Mouse (Mus musculus) gastrocnemius, adult 18-20 months (tissue): ENCODE measurements at regions not wholly inside any gene's neighbourhood (a gene's known extent, or its start where the extent isn't known, plus 50 kb on each side); places are given as distances from the start of the nearest gene placed in this dataset.

ENCODE experiments used
- DNase-seq: peaks from one replicate; pipeline ENCODE4 v3.0.0; 2021; ENCODE audit warnings: low spot score

DNA sequence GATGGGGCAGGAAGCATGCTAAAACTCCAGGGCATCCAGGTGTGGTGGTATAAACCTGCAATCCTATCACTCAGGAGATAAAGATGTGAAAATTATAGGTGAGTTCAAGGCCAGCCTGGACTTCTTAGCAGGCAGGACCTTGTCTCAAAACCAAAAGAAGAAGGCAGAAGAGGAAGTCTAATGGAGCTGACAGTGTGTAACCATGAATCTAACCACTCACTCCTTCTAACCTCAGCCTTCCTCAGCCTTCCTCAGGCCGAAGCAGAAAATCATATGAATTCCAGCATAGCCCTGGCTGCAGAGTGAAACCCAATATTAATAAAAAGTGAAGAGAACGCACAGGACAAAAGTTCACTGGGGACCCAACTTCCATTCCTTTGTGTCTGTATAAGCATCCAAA is 128.2 kb upstream of the Jarid2 start:
- no peak for DNase-seq

DNA sequence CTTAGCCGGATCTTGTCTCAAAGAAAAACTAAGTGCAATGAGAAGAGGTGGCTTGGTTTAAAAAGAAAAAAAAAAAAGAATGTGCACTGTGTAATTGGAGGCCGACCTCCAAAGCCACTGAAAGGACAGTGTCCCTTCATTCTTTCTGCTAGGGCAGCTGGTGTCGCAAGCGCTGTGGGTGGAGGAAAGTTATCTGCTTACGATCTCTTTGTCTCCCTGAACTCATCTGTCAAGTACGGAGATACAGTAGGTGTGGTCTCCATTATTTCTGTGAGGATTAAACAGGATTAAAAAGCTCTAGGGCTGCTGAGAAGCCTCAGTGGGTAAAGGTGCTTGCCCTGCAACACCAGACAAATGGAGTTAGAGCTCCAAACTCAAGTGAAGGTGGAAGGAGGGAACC is 126.6 kb upstream of the Jarid2 start:
- DNase-seq = no peak

DNA sequence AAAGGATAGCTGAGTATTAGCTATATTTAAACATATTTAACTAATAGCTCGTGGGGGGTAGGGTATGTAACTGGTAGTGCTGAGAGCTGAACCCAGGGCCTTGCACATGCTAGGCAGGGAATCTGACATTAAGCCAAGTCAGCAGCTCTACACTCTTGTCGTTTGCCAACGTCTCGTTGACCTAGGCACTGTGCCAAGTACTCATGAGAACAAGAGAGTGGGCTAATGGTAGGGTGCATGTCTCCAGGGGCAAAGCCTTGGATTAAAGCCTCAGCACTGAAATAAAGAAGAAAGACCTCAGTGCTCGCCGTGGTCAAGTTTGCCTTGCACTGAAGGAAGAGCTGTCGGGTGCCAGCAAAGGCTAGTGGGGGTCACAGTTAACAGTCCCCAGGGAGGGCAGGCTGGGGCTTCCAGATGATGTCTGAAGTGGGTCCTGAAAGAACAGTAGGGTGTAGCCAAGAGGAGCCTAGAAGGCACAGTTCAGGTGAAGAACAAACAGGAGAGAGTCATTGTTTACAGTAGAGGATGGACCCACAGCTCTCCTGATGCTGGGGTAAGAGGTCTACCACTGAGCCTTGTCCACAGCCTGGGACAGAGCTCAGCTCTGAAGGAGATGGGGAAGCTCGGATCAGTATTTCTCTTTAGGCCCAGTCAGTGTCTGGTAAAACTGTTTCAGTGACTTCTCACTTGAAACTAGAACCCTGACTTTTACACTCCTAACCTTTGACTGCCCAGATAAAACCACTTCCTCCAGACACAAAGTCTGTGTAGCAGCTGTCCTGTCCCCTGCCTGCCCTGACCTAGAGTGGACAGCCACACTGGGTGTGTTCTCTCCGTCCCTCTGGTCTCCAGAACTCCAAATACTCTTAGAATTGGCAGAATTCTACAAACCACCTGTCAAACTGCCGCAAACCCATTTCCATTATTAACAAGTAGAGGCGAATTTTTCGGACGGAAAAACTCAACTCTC is 121.7 kb upstream of the Jarid2 start:
- DNase-seq = no peak

DNA sequence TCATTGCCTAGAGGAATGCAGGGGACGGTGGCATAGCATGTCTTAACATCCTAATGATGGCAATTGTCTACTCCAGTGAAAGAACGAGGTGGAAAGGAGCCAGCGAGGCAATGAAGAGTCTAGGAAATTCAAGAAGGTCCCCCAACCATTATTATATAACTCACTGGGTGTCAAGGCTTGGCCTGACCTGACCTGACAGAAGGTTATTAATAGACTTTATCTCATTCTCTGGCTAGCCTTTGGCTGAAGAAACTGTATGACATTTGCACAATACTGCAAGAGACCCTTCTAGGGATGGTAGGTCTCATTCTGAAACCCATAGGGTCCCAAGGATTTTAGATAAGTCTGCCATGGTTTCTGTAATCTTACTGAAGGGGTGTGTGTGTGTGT is 121.0 kb upstream of the Jarid2 start:
- DNase-seq = peak; percentile 11

DNA sequence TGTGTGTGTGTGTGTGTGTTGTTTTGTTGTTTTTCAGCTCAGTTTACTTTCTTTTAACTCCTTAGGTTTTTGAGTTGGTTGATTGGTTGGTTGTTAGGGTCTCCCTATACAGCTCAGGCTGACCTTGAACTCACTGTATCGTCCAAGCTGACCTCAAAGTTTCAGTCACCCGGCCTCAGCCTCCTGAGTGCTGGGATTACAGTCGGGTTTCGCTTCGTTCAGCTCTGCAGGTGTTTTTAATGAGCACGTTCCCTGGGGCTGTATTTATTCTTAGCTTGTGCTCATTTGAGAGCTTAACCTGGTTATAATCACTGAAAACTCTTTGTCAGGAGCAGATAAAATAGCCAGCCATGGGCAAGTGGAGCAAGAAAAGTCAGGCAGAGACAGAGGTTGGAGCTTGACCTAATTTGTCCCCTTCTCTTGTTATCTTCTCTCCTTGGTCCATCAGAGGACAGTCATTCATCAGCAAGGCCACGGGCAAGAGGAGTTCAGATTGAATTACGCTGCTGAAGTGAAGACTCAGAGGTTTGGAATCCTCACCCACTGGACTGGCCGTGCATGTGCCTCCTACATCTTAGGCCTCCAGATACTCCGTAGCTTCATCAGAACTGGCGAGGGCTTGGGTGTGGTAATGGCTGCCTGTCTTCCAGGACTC is 120.5 kb upstream of the Jarid2 start:
- DNase-seq = peak; percentile 27

DNA sequence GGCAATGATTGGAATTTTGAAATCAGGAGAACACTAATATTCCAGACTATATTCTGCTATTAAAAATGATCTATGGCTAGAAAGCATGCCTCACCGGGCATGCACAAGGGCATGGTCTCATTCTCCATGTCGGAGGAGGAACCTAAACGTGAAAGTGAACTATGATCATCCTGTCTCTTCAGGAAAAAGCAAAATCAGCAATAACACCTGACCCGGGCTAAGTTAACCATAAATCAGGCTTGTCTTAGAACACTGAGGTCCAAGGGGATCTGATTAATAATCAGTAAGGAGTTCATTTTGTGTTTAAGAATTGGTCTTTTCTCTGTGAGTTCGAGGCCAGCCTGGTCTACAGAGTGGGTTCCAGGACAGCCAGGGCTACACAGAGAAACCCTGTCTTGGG is 119.7 kb upstream of the Jarid2 start:
- DNase-seq = no peak

DNA sequence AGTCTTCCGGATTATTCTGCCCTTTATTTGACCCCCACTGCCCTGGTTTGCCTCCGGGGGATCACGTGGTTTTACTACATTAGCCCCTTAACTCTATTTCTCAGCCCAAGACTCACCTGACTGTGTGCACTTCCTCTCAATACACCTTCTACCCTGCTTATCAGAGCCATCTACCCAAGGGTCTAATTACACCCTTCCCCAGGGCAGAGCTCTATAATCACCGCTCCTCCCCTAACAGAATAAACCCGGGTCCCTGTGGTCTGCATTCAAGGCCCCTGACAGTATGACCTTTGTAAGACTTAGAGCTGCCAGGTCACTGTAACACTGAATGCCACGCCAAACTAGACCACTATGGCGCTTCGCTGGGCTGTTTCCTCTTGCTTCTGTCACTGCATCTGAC is 113.6 kb upstream of the Jarid2 start:
- DNase-seq = no peak

DNA sequence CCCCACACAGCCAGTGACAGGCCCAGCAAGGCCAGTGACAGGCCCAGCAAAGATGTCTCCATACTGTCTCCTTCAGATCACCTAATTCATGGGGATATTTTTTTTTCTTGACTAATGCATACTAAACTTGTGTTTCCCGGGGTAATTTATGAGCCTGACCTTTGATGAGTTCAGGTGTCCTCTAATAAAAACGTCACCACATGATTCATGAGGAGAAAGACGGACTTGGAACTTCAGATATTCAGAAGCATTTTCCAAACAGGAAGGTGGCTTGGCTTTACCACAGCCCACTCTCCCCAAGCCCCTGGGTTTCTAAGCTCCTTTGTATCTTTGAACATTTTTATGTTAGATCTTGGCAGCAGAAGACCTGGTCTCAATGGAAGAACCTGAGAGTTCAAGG is 110.9 kb upstream of the Jarid2 start:
- no peak for DNase-seq

DNA sequence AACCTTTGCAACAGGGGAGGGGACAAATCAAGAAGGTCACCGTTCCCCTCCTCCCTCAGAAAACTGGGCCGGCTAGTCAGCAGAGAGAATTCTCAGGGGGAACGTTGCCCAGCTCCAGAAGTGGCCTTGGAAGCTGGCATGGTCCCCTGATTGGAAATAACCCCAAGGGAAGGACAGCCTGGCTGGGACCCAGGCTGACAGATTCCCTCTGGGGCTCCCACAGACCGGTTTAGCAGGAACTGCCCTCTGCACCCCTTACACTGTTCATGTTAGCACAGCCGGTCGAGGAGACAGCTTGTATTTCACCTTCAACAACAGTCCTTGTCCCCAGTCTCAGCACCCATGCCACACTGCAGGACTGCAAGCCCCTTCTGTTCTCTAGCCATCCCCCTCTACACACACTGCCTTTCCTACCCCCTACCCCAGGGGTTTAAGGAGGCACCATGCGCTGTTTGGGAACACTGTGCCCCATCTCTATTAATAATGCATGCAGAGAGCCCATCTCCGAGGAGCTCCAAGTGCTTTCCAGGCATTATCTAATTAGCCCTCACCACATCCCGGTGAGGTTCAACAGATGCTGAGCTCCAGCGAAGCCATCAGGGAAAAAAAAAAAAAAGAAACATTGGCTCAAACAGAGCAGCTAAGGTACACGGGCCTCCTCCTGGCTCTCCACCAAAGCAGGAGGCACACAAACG is 106.5 kb upstream of the Jarid2 start:
- no peak for DNase-seq

DNA sequence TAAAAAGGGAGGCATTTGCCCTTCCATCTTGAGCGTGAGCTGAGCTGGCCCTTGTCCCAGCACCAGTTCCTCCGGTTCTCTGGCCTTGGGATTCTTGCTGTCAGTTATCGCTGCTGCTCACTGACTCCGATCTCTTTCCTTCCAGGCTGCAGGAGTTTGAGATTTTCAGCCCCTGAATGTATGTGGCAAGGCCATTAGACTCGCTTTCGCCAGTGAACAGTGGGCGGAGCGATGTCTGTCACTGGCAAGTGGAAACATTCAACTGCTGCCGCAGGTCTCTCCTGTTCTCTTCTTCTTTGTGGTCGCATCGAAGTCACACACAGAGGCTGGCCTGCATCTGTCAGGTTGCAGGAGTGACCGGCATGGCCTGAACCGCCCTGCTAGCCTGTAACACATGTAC is 104.6 kb upstream of the Jarid2 start:
- DNase-seq = no peak

DNA sequence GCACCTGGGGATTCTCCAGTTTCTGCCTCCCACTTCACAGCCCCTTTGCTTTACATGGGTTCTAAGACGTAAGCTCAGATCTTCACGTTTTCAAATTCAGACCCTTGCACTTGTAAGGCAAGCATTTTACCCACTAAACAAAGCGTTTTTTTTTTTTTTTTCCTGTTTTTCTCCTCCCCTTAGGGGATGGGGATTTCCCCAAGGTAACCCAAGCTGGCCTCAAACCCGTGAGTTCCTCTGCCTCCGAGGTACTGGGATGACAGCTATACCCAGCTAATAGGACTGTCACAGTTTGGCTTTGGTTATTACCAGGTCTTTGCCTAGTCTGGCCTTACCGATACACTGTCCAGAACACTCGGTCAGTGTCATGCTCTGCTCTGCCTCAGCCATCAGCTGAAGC is 103.5 kb upstream of the Jarid2 start:
- DNase-seq = no peak

DNA sequence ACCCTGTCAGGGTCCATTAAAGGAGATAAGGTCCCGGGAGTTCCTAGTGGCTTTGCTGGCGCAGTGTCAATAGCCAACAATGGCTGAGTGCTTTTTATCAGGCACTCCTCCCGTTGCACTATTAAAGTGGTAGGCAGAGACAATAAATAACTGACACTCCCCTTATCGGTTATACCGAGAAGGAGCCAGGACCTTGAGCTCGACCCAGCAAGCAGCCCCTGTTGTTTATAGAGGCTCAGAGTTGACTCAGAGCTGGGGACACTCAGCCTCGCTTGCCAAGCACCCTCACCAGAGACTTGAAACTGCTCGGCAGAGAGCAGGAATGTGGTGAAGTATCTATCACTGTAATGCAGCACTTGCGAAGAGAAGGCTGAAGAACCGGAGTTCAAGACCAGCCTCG is 102.5 kb upstream of the Jarid2 start:
- no peak for DNase-seq

DNA sequence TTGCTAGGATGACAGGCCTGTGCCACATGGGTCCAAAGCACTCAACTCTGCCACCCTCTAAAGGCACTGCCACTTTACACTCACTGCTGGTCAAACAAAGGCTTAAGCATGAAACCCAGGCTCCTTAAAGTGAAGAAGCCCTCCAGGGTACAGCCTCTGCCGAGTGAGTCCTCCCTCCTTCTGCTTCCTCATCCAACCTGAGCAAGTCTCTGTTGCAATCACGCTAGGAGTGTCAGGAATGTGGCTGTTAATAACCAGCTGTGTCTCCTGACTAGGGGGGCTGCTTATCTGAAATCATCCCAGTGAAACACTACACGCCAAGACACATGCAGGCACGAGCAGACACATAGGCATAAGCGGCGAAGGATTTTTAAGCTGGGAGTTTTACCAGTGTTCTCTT is 99.2 kb upstream of the Jarid2 start:
- no peak for DNase-seq

DNA sequence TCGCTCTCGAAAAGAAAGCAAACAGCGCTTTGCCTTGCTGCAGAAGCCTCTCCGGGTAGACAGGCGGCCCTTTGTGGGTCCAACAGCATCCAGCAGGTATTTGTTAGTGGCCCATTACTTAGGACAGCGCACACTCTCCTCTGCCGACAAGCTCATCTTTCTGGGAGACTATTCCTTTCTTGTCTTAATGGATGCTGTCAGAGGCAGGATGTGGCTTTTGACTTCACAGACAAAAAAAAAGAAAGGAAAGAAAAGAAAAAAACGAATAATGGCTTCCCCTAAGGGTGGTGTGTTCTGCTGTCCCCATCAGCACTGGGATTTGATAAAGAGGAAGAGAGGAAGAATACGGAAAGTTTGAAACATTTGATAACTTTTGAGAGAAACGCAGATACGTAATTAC is 94.7 kb upstream of the Jarid2 start:
- no peak for DNase-seq

DNA sequence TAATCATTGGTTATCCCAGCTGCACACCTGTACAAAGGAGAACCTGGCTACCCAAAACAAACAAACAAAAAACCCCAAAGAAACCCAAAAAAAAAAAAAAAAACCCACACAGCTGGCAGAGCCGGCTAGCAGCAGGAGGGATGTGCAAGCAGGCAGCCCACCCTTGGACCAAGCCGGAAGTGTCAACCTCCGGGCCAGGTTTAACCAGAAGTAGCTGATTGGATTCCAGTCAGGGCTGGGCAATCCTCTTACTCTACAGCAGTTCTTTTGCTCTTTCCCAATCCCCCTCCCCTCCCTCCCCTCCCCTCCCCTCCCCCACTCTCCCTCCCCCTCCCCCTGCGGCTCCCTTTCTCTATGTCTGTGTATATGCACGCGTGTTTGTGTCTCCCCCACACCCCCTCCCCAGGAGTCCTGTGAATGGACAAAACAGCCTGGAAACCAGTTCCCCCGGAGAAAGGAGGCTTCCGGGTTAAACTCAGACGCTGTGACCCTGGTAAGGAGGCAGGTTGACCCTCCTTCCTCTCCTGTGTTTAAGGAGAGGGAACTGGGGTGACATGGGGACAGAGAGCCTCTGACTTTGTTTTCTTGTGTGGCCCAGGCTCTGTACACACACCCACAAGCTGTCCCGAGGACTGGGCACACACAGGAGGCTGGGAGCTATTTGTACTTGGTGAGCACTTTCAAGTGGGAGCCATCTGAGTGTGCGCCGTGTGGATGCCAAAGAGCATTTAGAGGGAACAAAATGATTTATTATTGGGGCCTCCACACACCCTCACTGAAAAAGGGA is 93.9 kb upstream of the Jarid2 start:
- no peak for DNase-seq

DNA sequence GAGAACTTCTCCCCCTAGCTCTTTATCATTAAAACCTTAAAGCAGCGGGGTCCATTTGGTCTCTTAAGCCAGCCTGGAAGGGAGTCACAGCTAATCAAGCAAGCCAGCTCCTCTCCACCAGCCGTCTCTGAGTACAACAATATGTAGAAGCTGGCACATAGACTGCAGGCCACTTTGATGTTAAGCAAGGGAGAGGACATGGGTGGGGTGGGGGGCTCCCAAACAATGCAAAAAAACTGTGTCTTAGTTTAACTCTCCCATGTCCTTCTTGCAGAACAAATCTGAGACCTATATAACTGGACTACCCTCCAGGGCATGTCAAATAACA is 93.3 kb upstream of the Jarid2 start:
- DNase-seq = no peak

DNA sequence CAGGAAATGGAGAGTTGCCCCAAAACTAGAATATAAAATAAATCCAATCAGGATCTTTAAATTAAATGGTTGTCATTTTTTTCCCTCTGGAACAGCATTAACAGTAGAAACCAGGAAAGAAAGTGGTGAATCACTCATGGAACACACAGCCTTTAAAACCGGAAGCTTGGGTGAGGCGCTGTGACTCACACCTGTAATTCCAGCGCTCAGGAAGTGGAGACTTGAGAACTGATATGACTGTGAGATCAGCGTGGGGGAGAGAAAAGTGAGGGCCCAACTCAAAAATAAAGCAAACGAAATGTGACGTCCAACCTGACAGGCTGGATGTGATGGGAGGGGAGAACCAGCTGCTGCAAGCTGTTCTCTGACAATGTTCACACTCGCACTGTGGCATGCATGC is 86.9 kb upstream of the Jarid2 start:
- no peak for DNase-seq

DNA sequence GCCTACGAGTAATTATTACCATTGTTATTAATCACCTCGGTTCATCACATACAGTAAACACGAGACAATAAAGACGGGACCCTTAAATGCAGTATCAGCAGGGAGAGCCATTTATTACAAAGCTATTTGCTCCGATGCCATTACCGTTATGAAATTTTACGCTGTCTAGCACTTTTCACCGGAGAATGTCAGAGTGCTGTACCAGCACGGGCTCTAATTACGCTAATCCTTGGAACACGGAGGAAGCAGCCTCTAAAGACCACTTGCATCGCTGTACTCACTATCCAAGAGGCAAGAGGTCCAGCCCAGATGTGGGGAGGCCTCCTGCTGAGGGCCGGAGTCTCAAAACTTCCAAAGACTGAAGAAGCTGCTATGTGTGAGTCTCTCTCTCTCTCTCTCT is 79.2 kb upstream of the Jarid2 start:
- no peak for DNase-seq

DNA sequence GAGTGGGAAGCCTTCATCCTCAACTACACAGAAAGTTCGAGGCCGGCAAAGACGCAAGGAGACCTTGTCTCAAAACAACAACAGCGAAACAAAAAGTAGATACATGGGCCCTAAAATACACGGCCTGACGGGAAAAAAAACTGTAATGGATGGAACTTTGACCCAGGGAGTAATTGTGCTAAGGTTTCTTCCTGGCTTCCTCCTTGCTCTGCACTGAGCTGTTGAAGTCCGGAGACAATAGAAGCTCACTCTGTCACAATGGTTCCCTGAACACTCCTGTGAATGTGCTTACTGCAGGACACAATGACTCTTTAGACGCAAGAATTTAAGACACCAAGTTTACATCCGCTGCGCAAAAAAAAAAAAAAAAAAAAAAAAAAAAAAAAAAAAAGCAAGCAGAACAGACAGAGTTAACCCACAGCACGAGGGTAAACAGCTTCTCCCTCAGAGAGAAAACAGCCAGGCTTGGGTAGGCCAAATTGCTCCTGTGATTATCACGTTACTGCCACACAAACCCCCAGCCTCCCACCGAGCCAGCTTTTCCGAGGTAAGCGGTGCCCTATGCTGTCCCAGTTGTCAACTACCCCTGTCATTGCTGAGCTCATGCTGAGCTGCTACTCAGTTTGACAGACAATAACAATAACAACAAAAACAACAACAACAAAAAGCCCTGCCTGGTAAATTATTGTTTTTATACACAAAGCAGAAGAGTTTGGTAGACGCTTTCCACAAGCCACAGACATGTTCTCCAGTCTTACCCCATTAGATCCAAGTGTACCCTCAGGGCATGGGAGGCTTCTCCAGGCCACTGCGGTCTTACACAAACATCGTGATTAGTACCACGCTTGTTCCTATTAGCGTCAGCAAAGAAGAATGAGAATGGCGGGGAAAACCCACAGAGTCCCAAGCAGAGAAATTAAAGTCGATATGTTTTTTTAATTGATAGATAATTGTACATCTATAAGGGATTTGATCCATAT is 77.7 kb upstream of the Jarid2 start:
- DNase-seq = no peak

DNA sequence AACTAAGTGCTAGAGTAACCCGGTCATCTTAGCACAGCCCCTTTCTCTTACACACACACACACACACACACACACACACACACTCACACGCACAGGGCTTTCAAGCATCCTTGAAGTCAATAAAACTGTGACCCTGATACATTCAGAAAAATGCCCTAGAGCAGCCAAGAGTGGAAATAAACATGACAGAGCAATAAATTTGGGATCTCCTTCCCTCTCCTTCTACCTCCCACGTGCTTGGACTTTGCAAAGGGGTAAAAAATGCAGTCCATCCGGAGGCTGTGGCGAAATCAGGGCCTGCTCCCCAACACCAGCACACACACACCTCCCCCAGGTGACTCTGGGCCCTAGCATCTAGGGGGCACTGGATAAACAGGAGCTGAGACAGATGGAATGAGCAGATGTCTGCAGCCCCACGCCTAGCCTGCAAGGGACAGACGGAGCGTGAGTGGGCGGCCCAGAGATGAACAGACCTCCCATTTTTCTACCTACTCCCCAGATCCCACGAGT is 71.3 kb upstream of the Jarid2 start:
- no peak for DNase-seq
